Mouse (Mus musculus): ENCODE measurements around the gene Pxdc1.

Gene Pxdc1

GRCm38 (mm10) chr13:34596797-34597196 is 56.5 kb downstream of the Pxdc1 start:
- no peak for DNase-seq (ENCODE audit: low spot score in 2 of 2)
